Mouse (Mus musculus): ENCODE data around the gene Ifna11. TPM values are rescaled to one million over a fixed set of nuclear protein-coding genes. Genes with fewer than 3 reads are reported as not detected.

Ifna11 gene
- polyA plus RNA-seq, 1 experiment from 2014 or later = not detected

- WGBS = 90% methylated on average over 1 of the region's 1 CpGs
- H3K4me2 ChIP-seq (replicated peaks) = no peak within 1 kb of the TSS
- no peak within 1 kb of the TSS for H3K9ac ChIP-seq
- ATAC-seq (ENCODE audit: low FRiP score, low read depth) = no peak
- no peaks in the 10 kb centered on the region for H3K27me3 ChIP-seq (replicated peaks)
- H3K36me3 ChIP-seq = no peaks in the 10 kb centered on the region
- 0 out of 2 replicates have a peak, but pooled peaks cover 5% of the 10 kb centered on the region for H3K4me1 ChIP-seq
- H3K9me3 ChIP-seq = no peaks in the 10 kb centered on the region
- no peak within 1 kb of the TSS for H3K4me3 ChIP-seq
- H3K27ac ChIP-seq = no peak within 1 kb of the TSS
Measured at GRCm38 (mm10) chr4:88849698-88850097, 29.9 kb downstream of the Ifna11 start, which contains the start of gene Ifna1. TSS of gene Ifna1 (plus strand) at chr4:88850087.

- no peak overlapping the region for H3K4me3 ChIP-seq
- 46% methylated on average over 4 of the region's 4 CpGs for WGBS
- H3K4me2 ChIP-seq (replicated peaks) = no peak overlapping the region
- no peaks in the 10 kb centered on the region for H3K9me3 ChIP-seq
- H3K36me3 ChIP-seq = no peaks in the 10 kb centered on the region
- no peak overlapping the region for H3K9ac ChIP-seq
- ATAC-seq (ENCODE audit: low FRiP score, low read depth) = no peak
- H3K4me1 ChIP-seq = 0 out of 2 replicates have a peak, but pooled peaks cover 5% of the 10 kb centered on the region
- H3K27ac ChIP-seq = no peak overlapping the region
- no peaks in the 10 kb centered on the region for H3K27me3 ChIP-seq (replicated peaks)
Measured at GRCm38 (mm10) chr4:88851026-88851763, 31.4 kb downstream of the Ifna11 start.

- Histone ChIP-seq H3K9ac (no peak overlapping the region), H3K27ac (no peak overlapping the region), H3K9me3 (no peaks in the 10 kb centered on the region), H3K4me3 (no peak overlapping the region), H3K4me1 (no peaks in the 10 kb centered on the region), H3K36me3 (no peaks in the 10 kb centered on the region), H3K4me2 (replicated peaks) (no peak overlapping the region), H3K27me3 (replicated peaks) (peaks cover 1% of the 10 kb centered on the region; the same call in 1 of the 2 replicates)
- ATAC-seq (ENCODE audit: low FRiP score, low read depth) = no peak
Measured at GRCm38 (mm10) chr4:88859214-88859613, 39.5 kb downstream of the Ifna11 start.

GRCm38 (mm10) chr4:88863309-88863708 is 43.5 kb downstream of the Ifna11 start:
- H3K4me3 ChIP-seq = no peak overlapping the region
- no peak overlapping the region for H3K4me2 ChIP-seq (replicated peaks)
- peaks cover 6% of the 10 kb centered on the region; the same call in 1 of the 2 replicates for H3K4me1 ChIP-seq
- WGBS = 12% methylated on average over 7 of the region's 7 CpGs
- no peaks in the 10 kb centered on the region for H3K9me3 ChIP-seq
- H3K9ac ChIP-seq = no peak overlapping the region
- peaks cover 4% of the 10 kb centered on the region; the same call in 1 of the 2 replicates for H3K27me3 ChIP-seq (replicated peaks)
- ATAC-seq (ENCODE audit: low FRiP score, low read depth) = no peak
- no peak overlapping the region for H3K27ac ChIP-seq
- no peaks in the 10 kb centered on the region for H3K36me3 ChIP-seq

- Histone ChIP-seq H3K4me3 (no peak overlapping the region), H3K27ac (no peak overlapping the region), H3K4me2 (replicated peaks) (no peak overlapping the region), H3K36me3 (no peaks in the 10 kb centered on the region), H3K9me3 (no peaks in the 10 kb centered on the region), H3K27me3 (replicated peaks) (peaks cover 4% of the 10 kb centered on the region), H3K4me1 (peaks cover 6% of the 10 kb centered on the region; the same call in 1 of the 2 replicates), H3K9ac (no peak overlapping the region)
- 78% methylated on average over 9 of the region's 9 CpGs for WGBS
- no peak for ATAC-seq (ENCODE audit: low FRiP score, low read depth)
Measured at GRCm38 (mm10) chr4:88864599-88864998, 44.8 kb downstream of the Ifna11 start.

DNA sequence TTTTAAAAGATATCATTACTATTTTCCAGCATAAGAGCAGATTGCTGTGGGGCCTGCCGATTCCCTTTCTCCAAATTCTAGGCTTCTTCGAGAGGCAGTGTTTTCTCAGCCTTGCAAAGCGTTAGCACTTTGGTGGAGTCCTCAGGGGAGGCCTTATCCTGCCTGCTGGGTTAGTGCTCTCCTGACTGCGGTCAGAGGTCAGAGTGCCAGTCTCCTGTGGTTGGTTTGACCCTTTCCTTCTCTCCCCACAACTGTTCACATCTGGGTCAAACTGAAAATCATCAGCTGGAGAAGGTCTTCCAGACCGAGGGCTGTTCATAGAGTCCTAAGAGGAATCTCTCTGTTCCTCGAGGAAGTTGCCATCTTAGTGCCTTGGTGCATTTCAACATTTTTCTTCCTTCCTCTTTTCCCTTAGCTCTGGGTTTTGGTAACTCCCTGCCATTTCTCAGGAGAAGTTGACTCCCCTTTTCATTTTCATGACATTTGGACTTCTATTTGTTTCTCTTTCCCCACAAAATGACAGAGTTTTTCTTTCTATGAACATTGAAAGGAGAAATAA is 45.3 kb downstream of the Ifna11 start:
- Histone ChIP-seq H3K9me3 (no peaks in the 10 kb centered on the region), H3K27me3 (replicated peaks) (peaks cover 4% of the 10 kb centered on the region), H3K9ac (no peak overlapping the region), H3K36me3 (no peaks in the 10 kb centered on the region), H3K4me1 (peaks cover 6% of the 10 kb centered on the region; the same call in 1 of the 2 replicates), H3K4me2 (replicated peaks) (no peak overlapping the region), H3K4me3 (no peak overlapping the region), H3K27ac (no peak overlapping the region)
- 56% methylated on average over 6 of the region's 6 CpGs for WGBS
- no peak for ATAC-seq (ENCODE audit: low FRiP score, low read depth)

- Histone ChIP-seq H3K36me3 (no peaks in the 10 kb centered on the region), H3K4me2 (replicated peaks) (peak overlapping the region; percentile 88), H3K9me3 (no peaks in the 10 kb centered on the region), H3K4me1 (peaks cover 6% of the 10 kb centered on the region; the same call in 1 of the 2 replicates), H3K27me3 (replicated peaks) (peaks cover 4% of the 10 kb centered on the region), H3K9ac (peak overlapping the region; percentile 53; the same call in 1 of the 2 replicates), H3K4me3 (no peak overlapping the region), H3K27ac (no peak overlapping the region)
- peak; percentile 75 for ATAC-seq (ENCODE audit: low FRiP score, low read depth)
- WGBS = under 1% methylated on average over 8 of the region's 8 CpGs
Measured at GRCm38 (mm10) chr4:88867366-88867925, 47.7 kb downstream of the Ifna11 start.

DNA sequence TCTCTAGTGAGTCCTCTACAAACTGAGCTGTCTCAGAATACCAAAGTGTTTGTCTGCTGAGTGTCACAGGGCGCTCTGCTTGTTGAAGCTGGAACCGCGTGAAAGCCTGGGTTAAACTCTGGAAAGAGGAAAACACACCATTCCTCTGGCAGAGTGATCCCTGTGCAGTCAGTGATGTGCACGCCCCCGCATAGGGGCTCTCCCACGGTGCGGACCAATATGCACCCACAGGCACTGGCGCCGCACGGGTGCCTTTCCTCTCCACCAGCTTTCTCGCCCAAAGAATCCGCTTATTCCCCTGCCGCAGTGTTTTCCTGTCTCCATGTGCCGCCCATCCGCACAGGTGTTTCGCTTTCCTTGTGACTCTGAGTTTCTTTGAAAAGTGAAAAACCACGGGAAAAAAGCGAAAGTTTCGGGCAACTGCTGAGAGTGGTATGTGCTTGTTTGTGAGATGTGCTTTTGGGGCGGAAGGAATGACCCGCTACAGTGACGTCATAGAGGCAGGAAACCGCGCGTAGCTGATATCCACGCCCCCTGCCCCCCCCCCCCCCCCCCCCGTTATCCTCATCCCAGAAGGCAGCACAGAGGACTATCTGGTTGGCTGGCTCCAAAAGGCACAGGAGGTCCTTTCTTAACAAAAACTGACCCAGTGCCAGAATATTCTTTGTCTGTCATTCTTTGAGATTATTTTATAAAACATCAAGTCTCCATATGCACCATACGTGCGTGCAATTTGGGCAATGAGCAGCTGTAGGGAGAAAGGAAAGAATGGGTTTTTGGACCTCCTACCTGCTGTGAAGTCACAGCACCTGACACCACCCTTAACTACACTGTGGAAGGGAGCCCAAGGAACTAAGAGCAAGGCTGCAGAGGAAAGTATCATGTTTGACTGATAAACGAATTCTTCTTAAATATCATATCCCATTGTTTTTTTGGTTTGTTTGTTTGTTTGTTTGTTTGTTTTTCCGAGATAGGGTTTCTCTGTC is 48.5 kb downstream of the Ifna11 start:
- 9% methylated on average over 30 of the region's 31 CpGs for WGBS
- H3K27ac ChIP-seq = no peak overlapping the region
- no peaks in the 10 kb centered on the region for H3K36me3 ChIP-seq
- H3K4me1 ChIP-seq = peaks cover 6% of the 10 kb centered on the region; the same call in 1 of the 2 replicates
- H3K27me3 ChIP-seq (replicated peaks) = peaks cover 4% of the 10 kb centered on the region
- peak overlapping the region; percentile 53 for H3K9ac ChIP-seq
- peak; percentile 67 for ATAC-seq (ENCODE audit: low FRiP score, low read depth)
- H3K4me3 ChIP-seq = peak overlapping the region; percentile 50
- H3K4me2 ChIP-seq (replicated peaks) = peak overlapping the region; percentile 88
- H3K9me3 ChIP-seq = no peaks in the 10 kb centered on the region

Other genes with a start within 250 kb of the Ifna11 start
- not detected in 2 replicates for gene Ifna14, start 248.2 kb upstream of the Ifna11 start, polyA plus RNA-seq (2016; fragmentation: Nextera tagmentation; extraction: Ambion mirVana)
- gene Ifna9, start 227.6 kb upstream of the Ifna11 start, polyA plus RNA-seq (2016; fragmentation: Nextera tagmentation; extraction: Ambion mirVana) = not detected in 2 replicates
- gene Ifna12, start 216.6 kb upstream of the Ifna11 start, polyA plus RNA-seq (2016; fragmentation: Nextera tagmentation; extraction: Ambion mirVana) = not detected in 2 replicates
- gene C87499, start 185.5 kb upstream of the Ifna11 start, polyA plus RNA-seq (2016; fragmentation: Nextera tagmentation; extraction: Ambion mirVana) = not detected in 2 replicates
- gene Ifna13, start 175.5 kb upstream of the Ifna11 start, polyA plus RNA-seq (2016; fragmentation: Nextera tagmentation; extraction: Ambion mirVana) = not detected in 2 replicates
- gene Ifna16, start 143.0 kb upstream of the Ifna11 start, polyA plus RNA-seq (2016; fragmentation: Nextera tagmentation; extraction: Ambion mirVana) = not detected in 2 replicates
- not detected in 2 replicates for gene Ifna2, start 136.0 kb upstream of the Ifna11 start, polyA plus RNA-seq (2016; fragmentation: Nextera tagmentation; extraction: Ambion mirVana)
- gene Ifnab, start 128.6 kb upstream of the Ifna11 start, polyA plus RNA-seq (2016; fragmentation: Nextera tagmentation; extraction: Ambion mirVana) = not detected in 2 replicates
- gene Gm26566, start 98.2 kb upstream of the Ifna11 start, polyA plus RNA-seq (2016; fragmentation: Nextera tagmentation; extraction: Ambion mirVana) = 1.6 and 2.0 TPM in 2 replicates
- 127 and 132 TPM in 2 replicates for gene Klhl9, start 97.5 kb upstream of the Ifna11 start, polyA plus RNA-seq (2016; fragmentation: Nextera tagmentation; extraction: Ambion mirVana)
- not detected in 2 replicates for gene Gm13271, start 65.1 kb upstream of the Ifna11 start, polyA plus RNA-seq (2016; fragmentation: Nextera tagmentation; extraction: Ambion mirVana)
- gene Gm13283, start 59.8 kb upstream of the Ifna11 start, polyA plus RNA-seq (2016; fragmentation: Nextera tagmentation; extraction: Ambion mirVana) = 0.32 and 0.46 TPM in 2 replicates
- gene Gm13290, start 46.1 kb upstream of the Ifna11 start, polyA plus RNA-seq (2016; fragmentation: Nextera tagmentation; extraction: Ambion mirVana) = 0.22 TPM in 1 of 2 replicates, not detected in the other
- gene Gm13289, start 43.0 kb upstream of the Ifna11 start, polyA plus RNA-seq (2016; fragmentation: Nextera tagmentation; extraction: Ambion mirVana) = not detected in 2 replicates
- gene Gm13272, start 40.1 kb upstream of the Ifna11 start, polyA plus RNA-seq (2016; fragmentation: Nextera tagmentation; extraction: Ambion mirVana) = not detected in 2 replicates
- gene Ifnz, start 37.8 kb upstream of the Ifna11 start, polyA plus RNA-seq (2016; fragmentation: Nextera tagmentation; extraction: Ambion mirVana) = not detected in 2 replicates
- gene Gm13276, start 34.2 kb upstream of the Ifna11 start, polyA plus RNA-seq (2016; fragmentation: Nextera tagmentation; extraction: Ambion mirVana) = not detected in 2 replicates
- not detected in 2 replicates for gene Gm13277, start 31.3 kb upstream of the Ifna11 start, polyA plus RNA-seq (2016; fragmentation: Nextera tagmentation; extraction: Ambion mirVana)
- gene Gm13278, start 28.4 kb upstream of the Ifna11 start, polyA plus RNA-seq (2016; fragmentation: Nextera tagmentation; extraction: Ambion mirVana) = not detected in 2 replicates
- gene Gm13275, start 25.5 kb upstream of the Ifna11 start, polyA plus RNA-seq (2016; fragmentation: Nextera tagmentation; extraction: Ambion mirVana) = not detected in 2 replicates
- gene Gm13279, start 22.6 kb upstream of the Ifna11 start, polyA plus RNA-seq (2016; fragmentation: Nextera tagmentation; extraction: Ambion mirVana) = not detected in 2 replicates
- gene Gm13285, start 20.3 kb upstream of the Ifna11 start, polyA plus RNA-seq (2016; fragmentation: Nextera tagmentation; extraction: Ambion mirVana) = 0.58 and 0.77 TPM in 2 replicates
- gene Gm13287, start 16.7 kb upstream of the Ifna11 start, polyA plus RNA-seq (2016; fragmentation: Nextera tagmentation; extraction: Ambion mirVana) = not detected in 2 replicates
- gene Gm13288, start 14.4 kb upstream of the Ifna11 start, polyA plus RNA-seq (2016; fragmentation: Nextera tagmentation; extraction: Ambion mirVana) = not detected in 2 replicates
- gene Ifna7, start 3.7 kb upstream of the Ifna11 start, polyA plus RNA-seq (2016; fragmentation: Nextera tagmentation; extraction: Ambion mirVana) = not detected in 2 replicates
- gene Ifna6, start 7.5 kb downstream of the Ifna11 start, polyA plus RNA-seq (2016; fragmentation: Nextera tagmentation; extraction: Ambion mirVana) = not detected in 2 replicates
- not detected in 2 replicates for gene Ifna5, start 15.6 kb downstream of the Ifna11 start, polyA plus RNA-seq (2016; fragmentation: Nextera tagmentation; extraction: Ambion mirVana)
- not detected in 2 replicates for gene Ifna4, start 21.9 kb downstream of the Ifna11 start, polyA plus RNA-seq (2016; fragmentation: Nextera tagmentation; extraction: Ambion mirVana)
- gene Ifna1, start 30.1 kb downstream of the Ifna11 start, polyA plus RNA-seq (2016; fragmentation: Nextera tagmentation; extraction: Ambion mirVana) = not detected in 2 replicates
- not detected in 2 replicates for gene Ifne, start 60.2 kb downstream of the Ifna11 start, polyA plus RNA-seq (2016; fragmentation: Nextera tagmentation; extraction: Ambion mirVana)